Mouse (Mus musculus) kidney, postnatal 25 days (tissue): ENCODE results near the gene Nop2.
A peak's percentile ranks its signal among the peaks of the same experiment; 100 is the strongest.

Source experiments
- DNase-seq, 2 experiments: peaks; one replicate each; pipeline ENCODE4 v3.0.0; 2021; ENCODE audit warnings: mixed read lengths in 2 of 2

Gene Nop2

DNA sequence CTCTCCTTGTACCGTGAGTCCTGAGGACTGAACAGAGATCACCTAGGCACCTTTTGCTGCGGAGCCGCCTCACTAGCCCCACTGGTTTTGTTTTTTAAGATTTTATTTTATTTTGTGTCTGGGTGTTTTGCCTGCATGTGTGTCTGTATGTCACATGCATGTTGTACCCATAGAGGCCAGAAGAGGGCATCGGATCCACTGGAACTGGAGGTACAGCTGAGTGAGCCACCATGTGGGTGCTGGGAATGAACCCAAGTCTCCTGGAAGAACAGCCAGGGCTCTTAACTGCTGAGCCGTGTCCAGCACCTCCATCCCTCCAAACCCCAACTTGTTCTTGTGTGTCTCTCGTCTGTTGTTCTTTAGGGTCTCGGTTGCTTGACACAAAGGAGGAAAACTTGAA is 20.8 kb upstream of the Nop2 start:
- peak in 1 of 2 experiments; percentile 74 for DNase-seq

DNA sequence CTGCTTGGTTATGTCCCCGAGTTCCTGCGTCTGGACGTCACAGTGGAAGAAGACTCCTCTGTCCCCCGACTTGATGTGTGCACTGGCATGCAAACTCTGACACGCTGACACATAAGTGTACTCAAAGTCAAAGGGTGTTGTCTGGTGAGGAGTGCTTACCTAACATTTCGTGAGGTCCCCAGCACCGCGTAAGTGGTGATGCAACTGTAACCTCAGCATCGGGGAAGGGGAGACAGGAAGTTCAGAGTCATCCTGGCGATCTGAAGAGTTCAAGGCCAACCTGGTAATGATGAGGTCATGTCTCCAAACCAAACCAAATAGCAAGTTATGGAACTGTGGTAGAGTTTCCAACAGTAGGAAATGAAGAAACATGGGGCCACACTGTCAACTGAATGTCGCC is 19.2 kb upstream of the Nop2 start:
- no peak for DNase-seq

DNA sequence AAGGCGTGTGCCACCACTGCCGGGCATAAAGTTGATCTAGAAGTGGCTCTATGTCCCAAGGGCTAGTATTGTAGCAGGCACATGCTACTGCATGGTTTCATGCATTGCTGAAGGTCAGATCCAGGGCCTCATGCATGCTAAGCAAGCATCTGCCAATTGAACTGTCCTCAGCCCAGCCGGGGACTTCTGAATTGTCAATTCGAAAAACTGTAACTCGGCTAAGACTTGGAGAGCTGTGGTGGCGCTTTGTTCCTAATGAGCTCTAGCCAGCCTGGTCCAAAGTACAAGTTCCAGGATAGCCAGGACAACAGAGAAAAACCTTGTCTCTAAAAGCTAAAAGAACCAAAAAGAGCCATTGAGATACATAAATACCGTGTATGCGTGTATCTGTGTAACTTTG is 12.3 kb upstream of the Nop2 start:
- DNase-seq = peak in 1 of 2 experiments; percentile 45

DNA sequence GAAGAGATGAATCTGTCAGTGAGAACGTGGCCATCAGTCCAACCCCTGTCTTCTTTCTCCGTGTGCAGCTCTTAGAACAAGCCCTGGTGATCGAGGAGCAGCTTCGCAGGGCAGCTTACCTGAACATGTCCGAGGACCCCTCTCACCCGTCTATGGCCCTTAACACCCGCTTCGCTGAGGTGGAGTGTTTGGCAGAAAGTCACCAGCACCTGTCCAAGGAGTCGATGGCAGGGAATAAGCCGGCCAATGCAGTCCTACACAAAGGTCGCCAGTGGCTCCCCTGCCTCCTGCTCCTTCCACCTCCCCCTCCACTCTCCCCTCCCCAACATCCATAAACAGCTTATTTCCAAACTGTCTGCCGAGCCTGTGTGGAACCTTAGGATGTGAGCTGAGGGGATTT is 3.0 kb upstream of the Nop2 start:
- no peak for DNase-seq

DNA sequence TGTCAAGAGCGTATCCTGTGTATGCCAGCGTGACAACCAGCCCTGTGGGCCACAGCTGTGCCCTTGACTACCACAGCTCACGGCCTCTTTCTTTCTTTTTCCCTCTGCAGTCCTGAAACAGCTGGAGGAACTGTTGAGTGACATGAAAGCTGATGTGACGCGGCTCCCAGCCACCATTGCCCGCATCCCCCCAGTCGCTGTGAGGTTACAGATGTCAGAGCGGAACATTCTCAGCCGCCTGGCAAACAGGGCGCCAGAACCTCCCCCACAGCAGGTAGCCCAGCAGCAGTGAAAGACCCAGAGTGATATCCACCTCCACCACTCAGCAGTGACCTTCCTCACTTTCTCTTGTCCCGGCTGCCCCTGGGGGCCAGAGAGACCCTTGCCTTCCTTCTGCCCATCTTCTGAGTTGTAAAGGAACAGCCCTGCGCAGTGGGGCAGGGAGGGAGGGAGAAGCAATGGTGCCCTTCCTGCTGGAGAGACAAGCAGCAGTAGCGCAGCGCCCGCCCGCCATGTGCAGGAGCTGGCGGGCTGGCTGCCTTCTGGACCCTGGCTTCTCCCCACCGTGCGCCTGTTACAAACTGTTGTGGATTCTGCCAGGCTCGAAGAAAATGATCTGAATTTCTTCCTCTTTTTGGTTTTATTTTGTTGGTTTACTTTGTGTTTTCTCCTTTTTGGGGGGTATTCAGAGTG is 1.9 kb upstream of the Nop2 start:
- DNase-seq = no peak

DNA sequence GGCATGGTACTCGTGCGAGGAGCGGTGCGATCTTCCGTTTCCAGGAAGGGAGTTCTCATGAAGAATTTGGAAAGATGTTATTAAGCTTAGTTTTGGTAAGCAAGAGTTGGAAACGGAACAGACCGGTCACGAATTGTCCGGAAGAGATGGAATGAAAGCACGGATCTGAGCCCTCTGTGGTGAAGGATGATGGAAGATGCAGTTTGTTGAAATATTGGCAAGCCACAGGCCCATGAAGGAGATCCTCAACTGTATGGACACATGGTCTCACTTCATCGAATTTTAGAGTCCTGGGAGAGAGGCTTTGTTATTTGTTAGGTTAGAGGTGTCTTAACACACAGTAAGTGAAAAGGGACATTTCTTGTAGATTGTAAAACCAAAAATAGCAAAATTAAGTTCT is 761 bp downstream of the Nop2 start:
- no peak for DNase-seq

DNA sequence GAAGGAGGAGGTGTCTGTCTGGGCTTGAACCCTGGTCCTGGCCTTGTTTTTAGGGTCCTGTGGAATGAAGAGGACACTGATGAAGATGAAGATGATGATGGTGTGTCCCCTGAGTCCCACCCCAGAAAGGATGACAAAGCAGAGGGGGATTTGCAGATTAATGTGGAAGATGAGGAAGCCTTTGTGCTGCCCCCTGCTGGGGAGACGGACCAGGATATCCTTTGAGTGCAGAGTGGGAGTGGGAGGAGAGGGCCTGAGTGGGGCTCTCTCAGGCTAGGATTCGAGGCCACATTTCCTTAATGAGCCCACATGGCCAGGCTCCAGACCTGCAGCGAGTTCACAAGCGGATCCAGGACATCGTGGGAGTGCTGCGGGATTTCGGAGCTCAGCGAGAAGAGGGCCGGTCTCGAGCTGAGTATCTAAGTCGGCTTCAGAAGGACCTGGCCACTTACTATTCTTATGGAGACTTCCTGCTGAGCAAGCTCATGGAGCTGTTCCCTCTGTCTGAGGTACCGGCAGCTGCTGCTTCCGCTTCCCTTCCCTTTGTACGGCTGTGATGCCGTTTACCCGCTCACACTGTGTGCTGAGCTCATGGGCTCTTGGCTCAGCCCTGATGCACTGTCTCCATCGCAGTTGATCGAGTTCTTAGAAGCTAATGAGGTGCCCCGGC is 5.4 kb downstream of the Nop2 start:
- peak; percentile 63 to 73 for DNase-seq

DNA sequence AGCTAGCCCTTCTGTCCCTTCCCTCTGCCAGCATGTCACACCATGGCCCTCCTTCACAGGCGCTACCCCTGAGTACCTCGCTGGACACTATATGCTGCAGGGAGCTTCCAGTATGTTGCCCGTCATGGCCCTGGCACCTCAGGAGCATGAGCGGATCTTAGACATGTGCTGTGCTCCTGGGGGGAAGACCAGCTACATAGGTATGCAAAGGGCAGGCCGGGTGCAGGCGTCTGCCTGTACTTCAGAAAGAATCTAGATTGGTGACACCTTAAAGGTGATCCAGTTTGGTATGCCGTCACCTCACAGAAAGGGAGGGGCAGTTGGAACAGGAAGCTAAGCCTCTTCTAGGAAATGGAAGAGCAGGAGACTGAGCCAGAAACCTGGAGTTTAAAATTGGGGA is 8.0 kb downstream of the Nop2 start:
- DNase-seq = no peak

DNA sequence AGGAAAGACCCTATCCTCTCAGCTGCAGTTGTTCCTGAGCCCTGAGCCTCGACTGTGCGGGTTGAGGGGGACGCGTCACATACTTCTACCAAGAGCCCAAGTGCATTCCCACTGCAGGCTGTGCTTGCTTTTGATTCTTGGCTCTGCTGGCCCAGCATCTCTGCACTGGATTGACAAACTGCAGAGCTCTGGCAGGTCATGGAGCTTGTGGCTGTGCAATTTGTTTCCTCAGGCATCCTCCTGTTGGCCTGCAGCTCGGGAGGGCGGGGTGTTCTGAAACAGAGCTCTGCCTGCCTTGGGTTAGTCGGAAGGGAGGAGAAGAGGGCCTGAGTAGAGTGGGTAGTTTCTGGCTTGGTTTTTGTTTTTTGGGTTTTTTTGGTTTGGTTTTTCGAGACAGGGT is 10.7 kb downstream of the Nop2 start:
- DNase-seq = no peak

DNA sequence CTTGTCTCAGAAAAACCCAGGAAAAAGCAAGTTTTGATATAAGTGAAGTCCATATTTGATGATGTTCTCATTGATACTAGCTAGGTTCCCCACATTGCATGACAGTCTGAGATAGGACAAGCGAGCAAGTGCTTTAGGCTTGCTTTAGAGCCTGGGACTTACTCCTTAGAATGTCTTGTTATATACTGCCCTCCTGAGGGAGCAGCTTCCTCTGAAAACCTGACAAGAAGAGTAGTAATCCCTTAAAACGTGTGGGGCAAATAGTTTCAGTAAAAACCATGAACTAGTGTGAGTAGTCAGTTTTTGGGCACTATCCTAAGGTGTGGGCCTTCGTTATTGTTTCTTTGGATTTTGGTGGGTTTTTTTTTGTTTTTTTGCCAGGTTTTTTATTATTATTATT is 11.4 kb downstream of the Nop2 start:
- no peak for DNase-seq

DNA sequence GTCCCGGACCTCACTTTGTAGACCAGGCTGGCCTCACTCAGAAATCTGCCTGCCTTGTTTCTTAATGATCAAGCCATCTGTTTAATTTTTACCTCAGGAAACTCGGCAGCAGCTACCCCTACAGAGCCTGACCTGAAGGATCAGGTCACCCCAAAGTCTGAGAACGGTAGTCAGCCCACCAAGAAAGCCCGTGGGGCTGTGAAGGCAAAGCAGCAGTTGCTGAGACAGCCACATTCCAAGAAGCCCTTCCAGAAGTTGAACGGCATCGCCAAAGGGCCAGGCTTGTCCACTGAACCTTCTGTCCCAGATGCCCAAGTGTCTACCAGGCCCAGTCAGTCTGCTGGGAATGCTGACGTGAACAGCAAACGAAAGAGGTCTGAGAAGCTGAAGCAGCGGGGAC is 12.2 kb downstream of the Nop2 start:
- DNase-seq = peak; percentile 32 to 65

DNA sequence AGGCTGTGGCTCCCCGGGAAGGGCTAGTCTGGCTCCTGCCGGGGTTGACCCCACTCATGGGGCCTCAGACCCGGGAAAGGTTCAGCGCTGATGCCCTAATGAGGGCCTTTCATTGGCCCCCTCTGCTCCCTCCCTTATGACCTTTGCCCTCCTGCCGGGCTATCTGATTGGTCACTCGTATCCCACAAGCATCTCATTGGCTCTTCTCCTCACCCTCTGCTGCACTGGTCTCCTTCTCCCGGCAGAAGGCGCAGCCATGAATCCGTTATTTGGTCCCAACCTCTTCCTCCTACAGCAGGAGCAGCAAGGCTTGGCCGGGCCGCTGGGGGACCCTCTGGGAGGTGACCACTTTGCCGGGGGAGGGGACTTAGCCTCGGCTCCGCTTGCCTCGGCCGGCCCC is 13.3 kb downstream of the Nop2 start, which contains the start of gene Iffo1:
Gene Iffo1 (plus strand): TSS at position 241 of the 400 bp plus-strand sequence.
- peak; percentile 93 to 95 for DNase-seq

DNA sequence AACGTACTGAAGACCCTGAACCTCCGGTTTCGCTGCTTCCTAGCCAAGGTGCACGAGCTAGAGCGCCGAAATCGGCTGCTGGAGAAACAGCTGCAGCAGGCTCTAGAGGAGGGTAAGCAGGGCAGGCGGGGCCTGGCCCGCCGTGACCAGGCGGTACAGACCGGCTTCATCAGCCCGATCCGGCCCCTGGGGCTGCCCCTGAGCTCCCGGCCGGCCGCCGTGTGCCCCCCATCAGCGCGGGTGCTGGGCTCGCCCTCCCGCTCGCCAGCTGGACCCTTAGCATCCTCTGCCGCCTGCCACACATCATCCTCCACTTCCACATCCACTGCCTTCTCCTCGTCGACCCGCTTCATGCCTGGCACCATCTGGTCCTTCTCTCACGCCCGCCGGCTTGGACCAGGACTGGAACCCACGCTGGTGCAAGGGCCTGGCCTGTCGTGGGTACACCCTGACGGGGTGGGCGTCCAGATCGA is 13.8 kb downstream of the Nop2 start:
- DNase-seq = peak; percentile 14 to 65

DNA sequence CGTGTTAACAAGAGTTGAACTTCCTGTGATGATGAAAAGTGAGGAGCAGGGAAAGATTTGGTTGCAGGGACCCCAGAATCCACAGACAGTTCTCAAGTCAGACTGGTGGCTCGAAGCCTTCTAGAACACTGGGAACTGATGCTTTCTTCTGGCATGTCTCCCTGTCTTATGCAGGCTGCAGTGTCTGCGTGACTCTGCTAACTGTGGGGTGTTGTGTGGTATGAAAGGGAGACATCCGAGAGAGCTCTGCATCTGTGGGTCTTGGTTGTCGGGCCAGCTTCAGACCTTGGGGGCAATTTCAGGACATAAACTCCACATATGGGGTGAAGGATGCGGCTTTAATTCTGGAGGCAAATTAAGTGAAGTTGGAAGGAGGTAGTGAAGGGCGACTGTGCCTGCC is 14.4 kb downstream of the Nop2 start:
- DNase-seq = no peak

DNA sequence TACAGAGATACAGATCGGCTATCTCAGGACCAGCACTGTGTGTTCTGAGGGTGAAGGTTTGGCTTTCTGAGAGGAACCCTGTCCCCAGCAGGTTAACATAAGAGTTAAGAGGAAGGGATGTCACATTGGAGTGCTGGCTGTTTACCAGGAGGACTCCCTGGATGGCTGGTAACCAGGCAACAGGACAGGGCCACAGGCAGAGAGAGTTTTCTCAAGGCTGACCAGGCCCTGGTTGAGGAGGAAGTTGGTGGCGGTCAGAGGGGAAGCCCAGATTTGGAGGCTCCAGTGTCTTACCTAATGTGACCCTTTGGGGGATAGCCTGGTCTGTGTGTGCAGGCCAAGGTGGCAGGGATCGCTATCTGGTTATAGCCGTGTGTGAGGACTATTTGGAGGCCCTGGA is 15.1 kb downstream of the Nop2 start:
- peak; percentile 41 to 77 for DNase-seq

DNA sequence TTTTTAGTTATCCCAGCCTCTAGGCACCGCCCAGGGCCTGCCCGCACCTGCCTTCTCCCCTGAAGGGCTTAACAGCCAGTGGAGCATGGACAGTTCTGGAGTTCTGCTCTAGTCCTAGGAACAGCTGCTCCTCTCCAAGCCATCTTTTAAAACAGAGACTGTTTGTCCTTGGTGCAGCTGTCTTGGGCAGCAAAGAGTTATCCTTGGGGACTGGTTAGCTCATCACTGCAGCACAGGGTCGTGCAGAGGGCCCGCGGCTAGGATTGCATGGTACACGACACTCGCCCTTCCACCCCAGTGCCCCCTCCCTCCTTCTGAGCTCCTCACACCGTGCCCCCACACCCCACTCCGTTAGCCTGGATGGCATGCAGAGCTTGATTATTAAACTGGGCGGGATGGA is 15.6 kb downstream of the Nop2 start:
- peak in 1 of 2 experiments; percentile 53 for DNase-seq

DNA sequence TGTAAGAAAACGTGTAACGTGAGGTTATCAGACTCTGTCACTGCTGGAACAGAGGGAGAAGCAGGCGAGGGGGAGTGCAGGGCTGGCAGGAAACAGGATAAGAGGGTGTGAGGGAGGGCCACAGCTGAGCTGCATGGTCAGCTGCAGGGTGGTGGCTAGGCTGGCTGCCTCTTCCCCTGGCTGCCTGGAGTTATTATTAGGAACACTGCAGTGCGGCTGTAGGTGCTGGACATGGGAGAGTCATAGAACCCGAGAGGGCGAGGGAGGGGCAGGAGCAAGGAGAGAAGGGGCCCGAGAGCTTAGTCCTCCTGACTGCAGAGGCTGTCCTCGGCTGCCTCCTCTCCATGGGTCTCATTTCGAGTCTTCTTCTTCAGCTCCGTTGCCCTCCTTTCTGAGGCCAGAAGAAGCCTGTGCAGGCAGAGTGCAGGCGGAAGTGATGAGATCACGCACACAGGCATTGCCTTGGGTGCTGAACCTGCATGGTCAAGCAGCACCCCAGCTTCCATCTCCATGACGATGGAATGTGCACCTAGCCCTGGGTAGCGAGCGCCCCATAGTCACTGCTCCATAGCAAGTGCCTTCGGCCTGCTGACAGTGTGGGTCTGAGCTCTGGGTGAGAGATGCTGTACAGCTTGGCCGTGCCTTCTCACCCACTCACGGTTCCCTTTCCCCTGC is 16.7 kb downstream of the Nop2 start:
- peak; percentile 27 to 74 for DNase-seq

DNA sequence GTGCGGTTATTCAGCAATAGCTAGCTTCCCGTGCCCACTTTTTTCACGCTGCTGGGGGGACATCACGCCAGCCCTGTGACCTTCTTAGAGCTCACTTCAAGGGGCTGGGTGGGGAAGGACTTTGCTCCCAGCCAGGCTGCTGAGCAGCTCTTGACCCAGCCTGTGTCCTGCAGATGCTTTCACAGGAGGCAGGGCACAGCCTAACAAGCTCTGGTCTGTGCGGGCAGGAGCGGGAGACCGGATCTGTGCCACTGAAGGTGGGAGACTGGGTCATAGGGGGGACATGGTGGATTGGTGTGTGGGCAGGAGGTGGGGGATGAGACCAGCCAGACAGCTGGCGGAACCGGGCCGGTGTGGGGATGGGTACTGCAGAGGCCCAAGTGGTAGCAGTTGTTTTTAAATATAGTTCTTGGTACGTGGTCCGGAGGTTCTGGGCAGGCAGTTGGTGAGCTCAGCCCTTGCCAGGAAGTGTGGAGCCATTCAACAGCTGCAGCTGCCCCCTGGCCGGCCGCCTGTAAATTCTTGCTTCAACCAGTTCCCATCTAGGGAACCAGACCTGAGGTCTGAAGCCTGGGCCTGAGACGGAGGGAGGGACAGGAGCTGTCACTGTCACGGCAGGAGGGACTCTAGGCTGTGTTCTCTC is 17.3 kb downstream of the Nop2 start:
- peak; percentile 72 to 89 for DNase-seq

DNA sequence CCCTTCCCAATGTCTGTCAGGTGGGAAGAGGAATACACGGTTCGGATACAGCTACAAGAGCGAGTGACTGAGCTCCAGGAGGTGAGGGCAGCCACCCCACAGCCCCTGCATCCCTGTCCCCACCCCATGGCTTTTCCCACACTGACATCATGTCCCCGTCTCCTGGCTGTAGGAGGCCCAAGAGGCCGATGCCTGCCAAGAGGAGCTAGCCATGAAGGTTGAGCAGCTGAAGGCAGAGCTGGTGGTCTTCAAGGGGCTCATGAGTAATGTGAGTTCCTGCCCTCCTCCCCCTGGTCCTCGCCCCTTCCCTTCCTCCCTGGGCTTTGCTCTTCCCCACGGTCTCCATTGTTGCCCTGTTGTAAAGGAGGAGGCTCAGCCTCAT is 17.9 kb downstream of the Nop2 start:
- no peak for DNase-seq

DNA sequence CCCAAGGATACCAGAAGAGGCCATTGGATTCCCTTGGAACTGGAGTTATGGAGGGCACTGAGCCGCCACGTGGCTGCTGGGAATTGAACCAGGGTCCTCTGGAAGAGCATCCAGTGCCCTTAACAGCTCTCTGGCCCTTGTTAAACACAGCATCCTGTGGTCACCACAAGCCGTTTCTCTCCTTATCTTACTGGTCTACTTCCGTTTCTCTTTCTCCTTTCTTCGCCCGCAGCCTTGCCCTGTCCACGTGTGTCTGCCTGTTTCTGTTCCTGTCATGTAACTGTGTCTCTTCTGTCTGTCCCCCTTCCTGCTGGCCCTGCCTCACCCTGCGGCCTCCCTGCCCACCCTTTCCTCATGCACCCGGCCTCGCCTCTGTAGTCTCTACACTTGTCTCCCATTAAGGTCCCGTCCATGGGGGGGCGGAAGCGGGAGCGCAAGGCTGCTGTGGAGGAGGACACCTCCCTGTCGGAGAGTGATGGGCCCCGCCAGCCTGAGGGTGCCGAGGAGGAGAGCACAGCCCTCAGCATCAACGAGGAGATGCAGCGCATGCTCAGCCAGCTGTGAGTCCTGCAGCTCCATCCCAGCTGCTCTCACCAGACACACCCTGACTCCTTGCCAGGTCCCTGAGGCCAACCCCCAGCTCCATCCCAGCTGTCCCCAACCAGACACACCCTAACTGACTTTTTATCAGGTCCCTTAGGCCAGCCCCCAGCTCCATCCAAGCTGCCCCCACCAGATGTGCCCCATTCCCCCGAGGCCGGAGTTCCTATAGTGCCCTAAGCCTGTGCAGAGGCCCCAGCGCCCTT is 20.7 kb downstream of the Nop2 start:
- no peak for DNase-seq

DNA sequence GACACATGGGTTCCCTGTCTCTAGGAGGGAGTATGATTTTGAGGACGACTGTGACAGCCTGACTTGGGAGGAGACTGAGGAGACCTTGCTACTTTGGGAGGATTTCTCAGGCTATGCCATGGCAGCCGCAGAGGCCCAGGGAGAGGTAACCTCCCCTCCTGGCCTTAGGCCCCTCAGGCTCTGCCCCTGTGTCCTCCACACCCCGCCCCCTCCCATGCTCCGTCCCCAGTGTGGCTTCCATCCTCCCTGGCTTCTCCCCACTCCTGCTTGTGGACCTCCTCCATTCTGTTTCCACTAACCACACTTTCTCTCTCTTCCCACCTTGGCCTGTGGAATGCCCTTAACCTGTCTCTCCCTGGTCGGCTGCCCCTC is 21.3 kb downstream of the Nop2 start:
- no peak for DNase-seq

DNA sequence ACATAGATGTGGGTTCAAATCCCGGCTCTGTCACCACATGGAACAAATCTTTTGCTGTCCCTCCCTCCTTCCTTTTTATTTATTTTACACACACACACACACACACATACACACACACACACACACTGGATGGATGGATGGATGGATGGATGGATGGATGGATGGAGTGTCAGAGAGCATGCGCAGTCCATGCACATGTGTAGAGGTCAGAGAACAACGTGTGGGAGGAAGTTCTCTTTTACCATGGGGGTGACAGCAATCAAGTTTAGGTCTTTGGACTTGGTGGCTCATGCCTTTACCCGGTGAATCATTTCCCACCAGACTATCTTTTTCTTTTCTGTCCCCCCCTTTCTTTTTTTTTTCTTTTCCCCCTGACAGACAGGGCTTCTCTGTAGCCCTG is 22.0 kb downstream of the Nop2 start:
- no peak for DNase-seq

DNA sequence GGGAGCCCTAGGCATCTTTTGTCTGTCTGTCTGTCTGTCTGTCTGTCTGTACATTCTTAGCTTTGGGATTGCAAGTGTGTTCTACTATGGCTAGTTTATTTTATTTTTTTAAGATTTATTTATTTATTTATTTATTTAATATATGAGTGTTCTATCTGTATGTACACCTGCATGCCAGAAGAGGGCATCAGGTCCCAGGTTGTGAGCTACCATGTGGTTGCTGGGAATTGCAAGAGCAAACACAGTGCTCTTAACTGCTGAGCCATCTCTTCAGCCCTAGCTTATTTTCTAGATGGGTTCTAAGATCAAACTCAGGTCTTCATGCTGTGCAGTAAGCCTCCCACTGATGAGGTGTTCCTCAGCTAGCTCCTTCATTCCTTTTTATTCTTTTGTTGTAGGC is 22.8 kb downstream of the Nop2 start:
- peak in 1 of 2 experiments; percentile 42 for DNase-seq
